Mouse (Mus musculus) kidney, adult 2 months (tissue): ENCODE results near the gene Prss48. TPM values are rescaled to one million over a fixed set of nuclear protein-coding genes. Genes with fewer than 3 reads are reported as not detected.

ENCODE experiments used
- DNase-seq: peaks from one replicate; pipeline ENCODE4 v3.0.0; 2021
- H3K27ac ChIP-seq: fragments of 200-500 bp; 2 replicates; pipeline ENCODE4 v1.5.1; 2012; ENCODE audit warnings: low read depth, low read length, control low read depth, inconsistent platforms; ENCODE audit not compliant: insufficient read depth
- H3K27me3 ChIP-seq: fragments of 200-500 bp; replicated peaks from 2 replicates; pipeline ENCODE4 v1.6.1; 2012; ENCODE audit warnings: mild to moderate bottlenecking, moderate library complexity, low read length, inconsistent platforms; ENCODE audit not compliant: control insufficient read depth, insufficient read depth
- H3K36me3 ChIP-seq: fragments of 200-500 bp; 2 replicates; pipeline ENCODE4 v1.6.1; 2012; ENCODE audit warnings: mild to moderate bottlenecking, moderate library complexity, low read length, inconsistent platforms; ENCODE audit not compliant: control insufficient read depth, insufficient read depth
- H3K4me1 ChIP-seq: fragments of 200-500 bp; 2 replicates; pipeline ENCODE4 v1.6.1; 2011; ENCODE audit warnings: low read length; ENCODE audit not compliant: control insufficient read depth, insufficient read depth
- H3K4me3 ChIP-seq: fragments of 200-500 bp; 2 replicates; pipeline ENCODE4 v1.5.1; 2011; ENCODE audit warnings: mild to moderate bottlenecking, low read depth, low read length, control low read depth; ENCODE audit not compliant: insufficient read depth
- CTCF ChIP-seq: fragments of 200-500 bp; conservative IDR thresholded peaks from 2 replicates; pipeline ENCODE4 v1.5.1; 2011; ENCODE audit warnings: low read depth, mild to moderate bottlenecking, control low read depth, low read length, moderate library complexity, mixed read lengths; ENCODE audit not compliant: insufficient read depth, insufficient read length
- POLR2A ChIP-seq: fragments of 200-500 bp; IDR thresholded peaks from one replicate; pipeline ENCODE4 v1.6.1; 2011; ENCODE audit warnings: low read depth, low read length, control low read depth
- WGBS: fragments of 180-500 bp; shearing (Covaris S2); methylation state at CpG from one replicate; pipeline ENCODE4 v1.1.7; 2018; 5-methylcytosine and 5-hydroxymethylcytosine counted together
- polyA plus RNA-seq: library from polyadenylated mRNA; depleted of rRNA; stranded (reverse); fragments of >200 nt; gene quantifications from 2 replicates; pipeline ENCODE4 v1.2.3, GENCODE M21; 2012

Gene Prss48
- polyA plus RNA-seq, 1 experiment, result not detected

GRCm38 (mm10) chr3:86004751-86005150 lies 2.5 kb upstream of the Prss48 start:
- no peaks in the 10 kb centered on the region for H3K27me3 ChIP-seq
- no peak for TF ChIP-seq POLR2A
- TF ChIP-seq CTCF, result no peak
- no peak overlapping the region for H3K27ac ChIP-seq
- no peaks in the 10 kb centered on the region for H3K36me3 ChIP-seq
- 96% methylated on average over 10 of the region's 10 CpGs for WGBS
- H3K4me1 ChIP-seq, result peaks cover 5% of the 10 kb centered on the region; the same call in 1 of the 2 replicates
- no peak for DNase-seq
- H3K4me3 ChIP-seq, result no peak overlapping the region

- no peak overlapping the region for H3K4me3 ChIP-seq
- H3K27me3 ChIP-seq, result no peaks in the 10 kb centered on the region
- DNase-seq, result no peak
Measured at GRCm38 (mm10) chr3:86002940-86003339, 649 bp upstream of the Prss48 start.

GRCm38 (mm10) chr3:86001271-86001670 lies 1.0 kb downstream of the Prss48 start:
- Histone ChIP-seq H3K27me3 (no peaks in the 10 kb centered on the region), H3K36me3 (no peaks in the 10 kb centered on the region), H3K4me3 (no peak overlapping the region), H3K27ac (no peak overlapping the region), H3K4me1 (peaks cover 5% of the 10 kb centered on the region; the same call in 1 of the 2 replicates)
- TF ChIP-seq POLR2A (no peak), CTCF (no peak)
- WGBS, result 65% methylated on average over 3 of the region's 3 CpGs
- no peak for DNase-seq

More at GRCm38 (mm10) chr3:86002940-86003339, 649 bp upstream of the Prss48 start:
- H3K36me3 ChIP-seq, result no peaks in the 10 kb centered on the region
- TF ChIP-seq POLR2A (no peak), CTCF (no peak)
- H3K4me1 ChIP-seq, result peaks cover 5% of the 10 kb centered on the region; the same call in 1 of the 2 replicates
- WGBS, result 68% methylated on average over 5 of the region's 5 CpGs
- H3K27ac ChIP-seq, result no peak overlapping the region

- TF ChIP-seq POLR2A (no peak), CTCF (no peak)
- no peak for DNase-seq
- H3K4me1 ChIP-seq, result peaks cover 8% of the 10 kb centered on the region; the same call in 1 of the 2 replicates
- no peaks in the 10 kb centered on the region for H3K27me3 ChIP-seq
- 85% methylated on average over 4 of the region's 4 CpGs for WGBS
- no peak overlapping the region for H3K27ac ChIP-seq
- no peak overlapping the region for H3K4me3 ChIP-seq
- no peaks in the 10 kb centered on the region for H3K36me3 ChIP-seq
Measured at GRCm38 (mm10) chr3:85994645-85995044, 7.6 kb downstream of the Prss48 start.

- Histone ChIP-seq H3K4me1 (peaks cover 8% of the 10 kb centered on the region; the same call in 1 of the 2 replicates), H3K36me3 (no peaks in the 10 kb centered on the region), H3K27me3 (no peaks in the 10 kb centered on the region), H3K27ac (no peak overlapping the region), H3K4me3 (no peak overlapping the region)
- 57% methylated on average over 11 of the region's 11 CpGs for WGBS
- peak; percentile 66 for DNase-seq
- TF ChIP-seq POLR2A, result no peak
- no peak for TF ChIP-seq CTCF
Measured at GRCm38 (mm10) chr3:85993744-85994143, 8.5 kb downstream of the Prss48 start.

GRCm38 (mm10) chr3:85991802-85992156 lies 10.5 kb downstream of the Prss48 start:
- WGBS, result 47% methylated on average over 5 of the region's 5 CpGs
- no peaks in the 10 kb centered on the region for H3K27me3 ChIP-seq
- no peak overlapping the region for H3K27ac ChIP-seq
- DNase-seq, result no peak
- no peaks in the 10 kb centered on the region for H3K36me3 ChIP-seq
- TF ChIP-seq POLR2A, result no peak
- TF ChIP-seq CTCF, result no peak
- H3K4me1 ChIP-seq, result peaks cover 8% of the 10 kb centered on the region; the same call in 1 of the 2 replicates
- no peak overlapping the region for H3K4me3 ChIP-seq

- H3K36me3 ChIP-seq, result no peaks in the 10 kb centered on the region
- no peak overlapping the region for H3K4me3 ChIP-seq
- no peak for TF ChIP-seq POLR2A
- no peak for TF ChIP-seq CTCF
- peaks cover 8% of the 10 kb centered on the region; the same call in 1 of the 2 replicates for H3K4me1 ChIP-seq
- H3K27me3 ChIP-seq, result no peaks in the 10 kb centered on the region
- H3K27ac ChIP-seq, result no peak overlapping the region
- no peak for DNase-seq
- 61% methylated on average over 6 of the region's 6 CpGs for WGBS
Measured at GRCm38 (mm10) chr3:85991140-85991801, 11.0 kb downstream of the Prss48 start.
